Mouse (Mus musculus): ENCODE results near the gene Gaa. TPM values are rescaled to one million over a fixed set of nuclear protein-coding genes. Genes with fewer than 3 reads are reported as not detected.
"Not testable (repeated sequence)": the region's sequence is repeated elsewhere in the genome, so short reads cannot be mapped to it uniquely, and the experiment has no call there.

The Gaa gene
- total RNA-seq (2021), result 101 and 102 TPM in 2 replicates
- long read RNA-seq, transcript Gaa-201 (20 exons, 3,363 nt), result minor isoform, 8 of 147 reads
- long read RNA-seq, transcript Gaa-203 (20 exons, 3,633 nt), result major isoform, 70 of 147 reads
- long read RNA-seq, partial matches to known transcripts, result 64 of 147 reads
- long read RNA-seq, other reads (novel, unspliced or antisense), result 5 of 147 reads

- DNase-seq, result peak; percentile 96
Observed at GRCm38 (mm10) chr11:119267768-119268556, at the start of gene Gaa. Gaa (plus strand) TSS chr11:119267887.

DNA sequence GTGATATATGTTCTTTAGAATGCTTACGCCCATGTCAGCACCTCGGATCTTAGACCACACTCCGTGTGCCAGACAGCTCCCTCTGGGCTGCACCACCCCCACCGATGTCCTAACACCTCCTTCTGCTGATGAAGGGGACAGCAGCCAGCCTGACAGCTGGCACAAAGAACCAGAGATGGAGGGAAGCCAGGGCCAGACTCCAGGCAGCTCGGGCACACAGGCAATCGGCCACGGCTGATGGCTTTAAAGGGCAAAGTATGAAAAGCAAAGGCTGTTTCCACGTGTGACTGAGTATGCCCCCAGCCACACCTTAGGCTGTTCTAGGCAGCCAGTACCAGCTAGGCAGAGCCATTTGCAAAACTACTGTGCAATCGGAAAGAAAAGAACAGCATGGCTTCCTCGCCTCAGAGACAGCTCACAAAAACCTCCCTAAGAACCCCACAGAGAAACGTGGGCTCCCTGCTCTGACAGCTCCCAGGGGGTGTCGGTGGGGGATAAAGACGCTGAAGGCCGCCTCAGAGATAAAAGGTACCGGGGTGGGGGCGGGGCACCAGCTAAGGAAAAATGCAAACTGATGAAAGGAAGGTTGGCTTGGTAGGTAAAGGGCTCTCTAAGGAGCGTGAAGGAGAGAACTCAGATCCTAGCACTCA lies 47.7 kb upstream of the Gaa start:
- peak; percentile 62 for DNase-seq

DNA sequence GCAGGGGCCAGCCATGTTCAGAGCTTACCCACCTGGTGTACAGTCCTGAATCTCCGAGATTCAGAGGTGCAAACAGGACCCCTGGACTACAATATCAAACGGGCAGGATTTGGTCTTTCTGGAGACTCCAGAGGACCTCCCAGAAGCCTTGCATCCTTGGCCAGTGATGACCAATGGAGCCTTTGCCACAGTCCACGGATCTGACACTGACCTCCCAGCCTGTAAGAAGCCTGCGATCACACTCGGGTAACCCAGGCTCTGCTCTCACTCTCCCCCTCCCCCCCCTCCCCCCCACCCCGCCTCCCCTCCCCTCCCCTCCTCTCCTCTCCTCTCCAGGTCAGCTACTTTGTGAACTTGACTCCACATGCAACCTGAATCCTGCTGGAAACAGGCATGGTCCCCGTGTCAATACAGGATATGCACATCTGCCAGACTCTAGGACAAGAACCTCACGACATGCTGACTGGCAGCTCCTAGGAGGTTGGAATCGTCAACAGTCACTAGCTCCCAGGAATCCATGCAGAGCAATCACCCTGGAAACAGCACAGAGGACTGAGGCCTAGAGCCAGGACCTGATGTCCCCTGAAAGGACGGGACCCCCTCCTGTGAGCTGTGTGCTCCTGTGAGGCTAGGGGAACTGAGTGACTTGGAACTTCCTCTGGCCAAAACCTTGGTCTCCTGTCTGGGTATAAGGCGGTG lies 45.7 kb upstream of the Gaa start:
- DNase-seq, result no peak

DNA sequence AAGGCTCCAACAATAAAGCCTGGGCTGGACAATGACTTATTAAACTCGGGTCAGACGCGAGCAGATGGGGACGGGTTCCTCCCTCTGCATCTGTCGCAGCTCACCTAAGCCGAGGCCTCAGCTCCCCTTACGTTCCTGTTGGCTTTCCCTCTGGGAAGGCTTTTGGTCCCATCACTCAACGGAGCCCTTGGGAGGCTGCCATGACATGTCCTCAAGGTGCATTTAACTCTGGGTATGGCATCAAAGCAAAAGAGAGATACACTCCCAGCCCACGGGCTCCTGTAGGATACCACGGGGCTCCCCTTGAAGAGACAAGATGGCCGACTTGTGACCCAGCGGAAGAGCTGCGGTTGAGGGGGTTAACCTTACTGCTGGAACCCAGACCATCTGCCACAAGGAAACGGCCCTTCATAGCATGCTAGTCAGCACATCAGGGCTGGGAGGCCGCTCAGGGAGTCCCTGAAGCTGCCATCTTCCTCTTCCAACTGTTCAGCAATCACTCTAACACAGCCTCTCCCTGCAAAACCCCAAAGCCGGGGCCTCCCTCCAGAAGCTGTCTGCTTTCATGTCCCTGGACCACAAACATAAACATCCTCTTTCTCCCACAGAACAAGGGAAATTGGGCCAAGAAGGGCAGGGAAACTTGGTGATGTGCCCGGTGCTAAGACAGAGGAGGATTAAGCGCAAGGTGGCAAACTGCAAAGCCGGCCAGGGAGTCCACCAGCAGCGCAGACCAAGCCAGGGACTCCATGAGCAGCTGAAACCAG lies 44.4 kb upstream of the Gaa start:
- no peak for DNase-seq

DNA sequence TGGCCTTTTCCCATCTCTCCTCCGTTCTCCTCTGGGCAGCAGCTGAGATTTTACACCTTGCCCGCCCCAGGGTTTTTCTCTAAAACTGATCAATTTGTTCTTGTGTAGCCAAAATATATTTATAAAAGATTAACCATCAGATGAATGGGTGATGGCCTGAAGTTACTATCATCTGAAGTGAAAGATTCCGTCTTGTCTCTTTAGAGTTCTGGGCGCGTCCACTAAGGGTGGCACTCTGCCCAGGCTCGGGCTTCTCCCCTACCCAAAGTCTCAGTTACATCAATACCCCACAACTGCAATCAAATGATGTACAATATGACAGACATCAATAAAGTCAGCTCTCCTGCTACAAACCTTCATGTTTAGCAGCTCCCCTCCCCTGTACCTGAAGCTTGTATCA lies 42.8 kb upstream of the Gaa start:
- no peak for DNase-seq

DNA sequence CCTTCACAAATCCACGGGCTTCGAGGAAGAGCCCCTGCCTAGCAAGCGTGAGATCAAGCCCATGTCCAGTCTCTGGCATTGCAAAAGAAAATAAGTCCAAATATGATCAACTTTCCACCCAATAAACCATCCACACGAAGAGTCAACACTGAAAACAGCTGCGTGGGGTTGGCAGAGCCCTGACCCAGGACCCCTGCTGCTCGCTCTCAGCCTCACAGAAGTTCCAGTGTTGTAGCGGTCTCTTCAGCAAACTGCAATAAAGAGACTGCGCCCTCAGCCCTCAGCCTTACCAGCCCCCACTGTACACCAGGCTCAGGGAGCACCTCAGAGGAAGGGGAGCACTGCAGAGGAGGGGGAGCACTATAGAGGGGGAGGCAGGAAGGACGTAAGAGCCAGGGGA lies 42.1 kb upstream of the Gaa start:
- no peak for DNase-seq

- no peak for DNase-seq
Observed at GRCm38 (mm10) chr11:119227591-119227990, 40.1 kb upstream of the Gaa start.

DNA sequence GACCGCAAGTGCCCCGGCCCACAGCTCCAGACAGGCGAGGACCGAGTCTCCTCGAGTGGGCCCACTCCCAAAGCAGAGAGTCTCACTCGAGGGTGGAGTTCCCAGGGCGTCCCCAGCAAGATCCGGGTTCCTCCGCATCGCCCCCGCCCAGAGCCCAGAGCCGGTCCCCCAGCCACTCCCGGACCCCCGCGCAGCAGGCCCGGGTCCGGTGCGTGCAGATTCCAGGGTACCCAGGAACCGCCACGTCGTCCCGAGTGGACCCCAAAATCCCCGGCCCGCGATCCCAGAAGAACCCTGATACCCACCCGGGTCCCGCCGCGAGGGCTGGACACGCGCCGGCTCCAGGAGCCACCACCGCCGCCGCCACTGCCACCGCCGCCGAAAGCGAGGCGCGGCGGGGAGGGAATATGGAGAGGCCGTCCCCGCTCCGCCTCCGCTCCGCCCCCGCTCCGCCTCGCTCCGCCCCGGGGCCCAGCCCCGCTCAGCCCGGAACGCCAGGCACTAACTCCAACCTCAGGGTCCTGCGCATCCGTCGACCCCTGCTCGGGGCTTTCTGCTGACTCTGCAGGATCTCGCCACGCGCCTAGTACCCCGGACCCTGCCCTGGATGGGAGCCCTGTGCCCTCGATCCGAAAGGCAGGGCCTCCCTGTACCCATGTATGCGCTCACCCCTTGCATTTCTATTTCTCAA lies 39.5 kb upstream of the Gaa start, which contains the start of the genes Tbc1d16 and Ccdc40:
TSS of gene Tbc1d16 (minus strand) at position 409 of the 691 bp plus-strand sequence.
TSS of gene Ccdc40 (plus strand) at position 482 of the 691 bp plus-strand sequence.
- peak; percentile 80 for DNase-seq

- DNase-seq, result peak; percentile 65
Observed at GRCm38 (mm10) chr11:119228846-119229626, 38.7 kb upstream of the Gaa start.

GRCm38 (mm10) chr11:119234770-119235169 lies 32.9 kb upstream of the Gaa start:
- no peak for DNase-seq

- peak; percentile 39 for DNase-seq
Observed at GRCm38 (mm10) chr11:119235596-119235995, 32.1 kb upstream of the Gaa start.

- no peak for DNase-seq
Observed at GRCm38 (mm10) chr11:119236354-119236753, 31.3 kb upstream of the Gaa start.

DNA sequence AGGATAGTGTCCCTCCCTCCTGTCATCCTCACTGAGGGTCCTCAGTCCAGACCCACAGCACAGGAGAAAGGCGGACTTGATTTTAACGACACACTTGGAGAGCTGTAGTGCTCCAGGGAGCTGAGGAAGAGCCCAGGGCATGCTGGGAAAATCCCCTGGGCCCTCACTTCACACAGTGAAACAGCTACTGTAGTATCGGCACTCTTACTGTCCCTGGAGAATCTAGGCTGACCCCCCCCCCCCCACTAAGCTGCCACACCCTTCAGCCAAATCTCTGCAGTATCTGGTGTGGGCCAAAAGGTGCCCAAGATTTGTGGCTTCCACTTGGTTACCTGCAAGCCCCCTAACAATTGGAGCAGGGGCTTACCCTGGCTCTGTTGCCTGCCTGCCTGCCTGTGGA lies 30.7 kb upstream of the Gaa start:
- DNase-seq, result no peak

GRCm38 (mm10) chr11:119237568-119238304 lies 30.0 kb upstream of the Gaa start:
- DNase-seq, result peak; percentile 35

GRCm38 (mm10) chr11:119238305-119238721 lies 29.4 kb upstream of the Gaa start:
- DNase-seq, result peak; percentile 60

GRCm38 (mm10) chr11:119239480-119239879 lies 28.2 kb upstream of the Gaa start:
- no peak for DNase-seq

DNA sequence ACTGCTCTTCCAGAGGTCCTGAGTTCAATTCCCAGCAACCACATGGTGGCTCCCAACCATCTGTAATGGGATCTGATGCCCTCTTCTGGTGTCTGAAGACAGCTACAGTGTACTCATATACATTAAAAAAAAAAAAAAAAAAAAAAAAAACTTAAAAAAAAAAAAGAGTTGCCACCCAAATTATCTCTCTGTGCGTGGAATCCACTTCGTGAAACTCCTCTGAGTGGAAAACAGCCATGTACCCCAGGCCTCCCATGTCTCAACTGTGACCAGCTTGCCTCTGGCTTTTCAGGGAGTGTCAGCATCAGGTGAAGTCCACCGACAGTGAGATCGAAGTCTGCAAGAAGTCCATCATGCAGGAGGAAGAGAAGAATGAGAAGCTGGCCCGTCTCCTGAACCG lies 22.1 kb upstream of the Gaa start:
- not testable (repeated sequence) for DNase-seq

DNA sequence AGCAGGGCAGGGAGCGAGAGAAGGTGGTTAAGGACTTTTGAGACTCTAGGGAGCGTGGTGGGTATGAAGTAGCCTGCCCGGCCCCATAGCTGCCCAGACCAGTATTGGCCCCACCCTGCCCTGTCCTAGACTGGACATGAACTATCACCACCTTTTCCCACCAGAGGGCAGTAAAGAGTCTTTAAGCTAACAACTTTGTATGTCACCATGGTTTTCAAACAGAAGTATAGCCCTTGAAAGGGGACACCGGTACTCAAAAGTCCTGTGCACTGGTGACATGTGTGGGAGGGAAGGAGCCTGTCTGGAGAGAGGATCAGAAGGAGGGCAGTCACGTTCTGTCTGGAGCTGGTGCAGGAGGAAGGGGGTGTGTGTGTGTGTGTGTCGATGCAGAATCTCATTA lies 18.7 kb upstream of the Gaa start:
- no peak for DNase-seq

DNA sequence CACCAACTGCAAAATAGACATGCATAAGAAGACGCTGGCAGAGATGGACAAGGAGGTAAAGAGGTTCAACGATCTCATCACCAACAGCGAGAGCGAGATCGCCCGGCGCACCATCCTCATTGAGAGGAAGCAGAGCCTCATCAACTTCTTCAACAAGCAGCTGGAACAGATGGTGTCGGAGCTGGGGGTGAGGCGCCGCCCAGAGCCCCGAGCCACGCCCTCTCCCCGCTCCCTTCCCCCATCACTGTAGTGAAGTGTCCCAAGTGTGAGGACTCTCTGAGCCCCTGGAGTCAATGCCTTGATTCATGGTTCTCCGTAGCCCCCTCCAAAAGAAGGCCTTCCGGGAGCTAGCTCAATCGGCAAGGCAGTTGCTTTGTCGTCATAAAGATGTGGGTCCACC lies 16.7 kb upstream of the Gaa start:
- no peak for DNase-seq
